Mouse (Mus musculus): Measurements from ENCODE around the gene Rab3ip. TPM values are rescaled to one million over a fixed set of nuclear protein-coding genes. Genes with fewer than 3 reads are reported as not detected.
A peak's percentile ranks its signal among the peaks of the same experiment; 100 is the strongest.

Rab3ip gene
- total and polyA plus RNA-seq, 3 experiments, result 14.0 to 15.2 (median 14.4) TPM

DNA sequence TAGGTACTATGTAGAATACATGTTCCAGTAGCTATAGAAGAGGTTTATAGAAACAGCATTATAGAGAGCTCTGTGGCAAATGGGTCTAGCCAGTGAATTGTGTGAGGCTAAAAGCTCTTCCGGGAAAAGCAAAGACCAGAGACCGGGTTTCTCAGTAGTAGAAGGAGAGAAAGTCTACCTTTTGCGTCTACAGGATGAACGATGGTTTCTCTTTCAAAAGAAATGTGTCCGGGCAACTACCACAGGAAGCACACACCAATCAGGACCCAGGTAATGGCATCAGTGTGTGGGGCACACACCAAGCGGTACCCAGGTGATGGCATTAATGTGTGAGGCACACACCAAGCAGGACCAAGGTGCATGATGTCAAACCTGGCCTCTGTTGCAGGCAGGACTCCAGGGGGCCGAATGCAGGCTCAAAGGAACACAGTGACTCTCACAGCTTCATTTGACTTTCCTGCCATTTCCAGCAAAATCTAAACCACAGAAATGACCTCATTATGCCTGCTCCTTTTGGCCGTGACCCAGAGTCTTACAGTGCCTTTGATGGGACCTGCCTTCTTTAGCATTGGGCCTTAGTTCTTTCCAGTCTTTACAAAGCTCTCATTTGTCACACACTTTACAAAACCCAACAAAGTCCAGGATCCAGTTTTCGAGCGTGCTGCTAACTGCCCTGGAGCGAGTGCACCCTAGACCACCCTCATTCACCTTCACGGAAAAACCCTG lies 55.3 kb downstream of the Rab3ip start:
- DNase-seq (ENCODE audit: low spot score) (no peak), ATAC-seq (ENCODE audit: extremely low read depth, insufficient number of reproducible peaks, low FRiP score, poor library complexity, severe bottlenecking) (no peak)
- H3K4me1 ChIP-seq (ENCODE audit: insufficient read depth, low read depth, low read length), result no peaks in the 10 kb centered on the region
- no peaks in the 10 kb centered on the region for H3K9me3 ChIP-seq (replicated peaks)
- TF ChIP-seq CTCF (IDR thresholded peaks at IDR 0.05; ENCODE audit: low read depth, low read length), result no peak
- TF ChIP-seq GATA1 (IDR thresholded peaks at IDR 0.05; ENCODE audit: borderline replicate concordance, low read length), result no peak
- TF ChIP-seq TAL1 (conservative IDR thresholded peaks at IDR 0.05; ENCODE audit: low read depth, low read length), result no peak
- no peak for TF ChIP-seq GATA2 (IDR thresholded peaks at IDR 0.05; ENCODE audit: borderline replicate concordance, low read depth, low read length)
- TF ChIP-seq POLR2AphosphoS5 (IDR thresholded peaks at IDR 0.05; ENCODE audit: insufficient replicate concordance, low read depth, low read length), result no peak
- no peaks in the 10 kb centered on the region for H3K36me3 ChIP-seq (replicated peaks)
- H3K4me3 ChIP-seq (ENCODE audit: low read depth, low read length), result no peak overlapping the region
- no peaks in the 10 kb centered on the region for H3K27me3 ChIP-seq (ENCODE audit: insufficient read depth, low read length)

DNA sequence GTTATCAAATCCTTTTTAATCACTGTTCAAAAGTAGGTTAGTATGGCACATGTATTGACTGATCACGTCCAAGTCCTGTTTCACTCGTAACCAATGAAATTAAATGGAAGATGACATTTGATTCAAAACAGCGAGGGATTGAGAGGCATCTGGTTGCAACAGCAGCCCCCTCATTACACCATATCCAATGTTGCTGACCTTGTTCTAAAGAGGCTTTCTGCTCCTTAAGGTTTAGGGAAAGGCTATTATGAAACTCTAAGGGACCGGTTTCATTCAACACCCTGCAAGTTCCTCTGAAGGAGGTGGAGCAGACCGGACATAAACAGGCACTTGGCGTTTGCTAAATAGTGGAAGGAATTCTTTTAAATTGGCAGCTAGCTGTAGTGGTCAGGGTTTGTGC lies 56.0 kb downstream of the Rab3ip start:
- no peaks in the 10 kb centered on the region for H3K36me3 ChIP-seq (replicated peaks)
- ATAC-seq (ENCODE audit: extremely low read depth, insufficient number of reproducible peaks, low FRiP score, poor library complexity, severe bottlenecking) (no peak), DNase-seq (ENCODE audit: low spot score) (no peak)
- H3K9me3 ChIP-seq (replicated peaks), result no peaks in the 10 kb centered on the region
- H3K27me3 ChIP-seq (ENCODE audit: insufficient read depth, low read length), result no peaks in the 10 kb centered on the region
- H3K4me1 ChIP-seq (ENCODE audit: insufficient read depth, low read depth, low read length), result no peaks in the 10 kb centered on the region
- H3K4me3 ChIP-seq (ENCODE audit: low read depth, low read length), result no peak overlapping the region
- TF ChIP-seq GATA1 (IDR thresholded peaks at IDR 0.05; ENCODE audit: borderline replicate concordance, low read length) (no peak), GATA2 (IDR thresholded peaks at IDR 0.05; ENCODE audit: borderline replicate concordance, low read depth, low read length) (no peak), POLR2AphosphoS5 (IDR thresholded peaks at IDR 0.05; ENCODE audit: insufficient replicate concordance, low read depth, low read length) (no peak), CTCF (IDR thresholded peaks at IDR 0.05; ENCODE audit: low read depth, low read length) (no peak), TAL1 (conservative IDR thresholded peaks at IDR 0.05; ENCODE audit: low read depth, low read length) (no peak)

DNA sequence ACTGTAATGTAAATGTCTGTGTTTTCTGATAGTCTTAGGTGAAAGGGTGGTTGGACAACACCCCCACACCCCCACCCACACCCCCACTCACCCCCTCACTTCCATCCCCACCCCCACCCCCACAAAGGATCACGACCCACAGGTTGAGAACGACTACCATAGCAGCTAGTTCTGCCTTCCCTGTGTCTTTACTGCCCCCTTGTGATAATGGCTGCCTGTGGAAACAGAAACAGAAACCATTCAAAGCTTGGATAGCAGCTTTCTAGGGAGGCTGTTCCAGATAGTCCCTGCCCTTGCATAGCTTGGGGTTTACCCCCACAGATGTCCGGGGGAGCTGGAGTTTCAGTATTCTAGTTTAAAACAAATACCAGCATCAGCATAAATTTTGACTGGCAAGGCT lies 56.8 kb downstream of the Rab3ip start:
- no peaks in the 10 kb centered on the region for H3K36me3 ChIP-seq (replicated peaks)
- H3K27me3 ChIP-seq (ENCODE audit: insufficient read depth, low read length), result no peaks in the 10 kb centered on the region
- H3K4me1 ChIP-seq (ENCODE audit: insufficient read depth, low read depth, low read length), result no peaks in the 10 kb centered on the region
- DNase-seq (ENCODE audit: low spot score) (peak; percentile 6), ATAC-seq (ENCODE audit: extremely low read depth, insufficient number of reproducible peaks, low FRiP score, poor library complexity, severe bottlenecking) (no peak)
- no peak overlapping the region for H3K4me3 ChIP-seq (ENCODE audit: low read depth, low read length)
- no peaks in the 10 kb centered on the region for H3K9me3 ChIP-seq (replicated peaks)
- TF ChIP-seq CTCF (IDR thresholded peaks at IDR 0.05; ENCODE audit: low read depth, low read length) (no peak), GATA2 (IDR thresholded peaks at IDR 0.05; ENCODE audit: borderline replicate concordance, low read depth, low read length) (no peak), GATA1 (IDR thresholded peaks at IDR 0.05; ENCODE audit: borderline replicate concordance, low read length) (no peak), TAL1 (conservative IDR thresholded peaks at IDR 0.05; ENCODE audit: low read depth, low read length) (no peak), POLR2AphosphoS5 (IDR thresholded peaks at IDR 0.05; ENCODE audit: insufficient replicate concordance, low read depth, low read length) (no peak)

DNA sequence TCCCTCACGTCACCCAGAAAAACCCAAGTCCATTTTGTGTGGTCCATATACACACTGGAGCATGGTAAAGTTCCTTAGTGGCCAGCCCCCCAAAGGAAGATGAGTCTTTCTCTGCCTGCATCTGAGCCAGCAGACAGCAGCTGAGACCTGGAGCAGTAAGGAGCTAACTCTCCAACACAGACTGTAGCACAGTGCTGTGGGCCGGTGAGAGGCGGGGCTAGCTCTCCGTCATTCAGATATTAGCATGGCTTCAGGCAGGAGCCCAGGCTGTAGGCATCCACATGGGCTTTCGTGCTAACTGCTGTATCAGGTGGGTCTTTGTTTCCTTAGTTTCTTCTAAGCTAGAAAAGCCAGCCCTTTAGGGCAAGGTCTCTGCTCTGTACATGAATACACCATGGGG lies 60.0 kb downstream of the Rab3ip start:
- DNase-seq (ENCODE audit: low spot score) (no peak), ATAC-seq (ENCODE audit: extremely low read depth, insufficient number of reproducible peaks, low FRiP score, poor library complexity, severe bottlenecking) (no peak)
- no peak overlapping the region for H3K4me3 ChIP-seq (ENCODE audit: low read depth, low read length)
- no peaks in the 10 kb centered on the region for H3K4me1 ChIP-seq (ENCODE audit: insufficient read depth, low read depth, low read length)
- no peaks in the 10 kb centered on the region for H3K9me3 ChIP-seq (replicated peaks)
- no peak for TF ChIP-seq GATA1 (IDR thresholded peaks at IDR 0.05; ENCODE audit: borderline replicate concordance, low read length)
- TF ChIP-seq CTCF (IDR thresholded peaks at IDR 0.05; ENCODE audit: low read depth, low read length), result no peak
- TF ChIP-seq POLR2AphosphoS5 (IDR thresholded peaks at IDR 0.05; ENCODE audit: insufficient replicate concordance, low read depth, low read length), result no peak
- TF ChIP-seq GATA2 (IDR thresholded peaks at IDR 0.05; ENCODE audit: borderline replicate concordance, low read depth, low read length), result no peak
- TF ChIP-seq TAL1 (conservative IDR thresholded peaks at IDR 0.05; ENCODE audit: low read depth, low read length), result no peak
- H3K27me3 ChIP-seq (ENCODE audit: insufficient read depth, low read length), result no peaks in the 10 kb centered on the region
- no peaks in the 10 kb centered on the region for H3K36me3 ChIP-seq (replicated peaks)

DNA sequence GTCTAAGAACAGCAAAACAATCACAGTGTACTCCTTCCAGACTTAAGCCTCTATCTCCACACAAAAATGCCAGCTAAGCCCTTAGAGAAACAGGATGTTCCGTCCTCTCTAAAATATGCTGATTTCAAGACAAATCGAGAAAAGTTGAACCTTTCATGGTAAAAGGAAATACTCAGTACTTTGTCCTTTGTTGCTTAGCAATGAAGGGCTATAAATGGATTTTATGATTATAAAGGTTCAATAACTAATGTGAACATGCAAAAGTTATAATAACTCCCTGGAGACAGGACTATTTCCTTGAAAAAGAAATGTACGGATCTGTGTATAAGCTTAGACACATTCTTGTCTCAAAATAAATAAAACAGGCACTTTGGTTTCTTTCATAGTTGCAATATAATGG lies 66.0 kb downstream of the Rab3ip start:
- TF ChIP-seq GATA2 (IDR thresholded peaks at IDR 0.05; ENCODE audit: borderline replicate concordance, low read depth, low read length), result no peak
- TF ChIP-seq TAL1 (conservative IDR thresholded peaks at IDR 0.05; ENCODE audit: low read depth, low read length), result no peak
- no peak for TF ChIP-seq POLR2AphosphoS5 (IDR thresholded peaks at IDR 0.05; ENCODE audit: insufficient replicate concordance, low read depth, low read length)
- TF ChIP-seq GATA1 (IDR thresholded peaks at IDR 0.05; ENCODE audit: borderline replicate concordance, low read length), result no peak
- TF ChIP-seq CTCF (IDR thresholded peaks at IDR 0.05; ENCODE audit: low read depth, low read length), result no peak
- no peaks in the 10 kb centered on the region for H3K36me3 ChIP-seq (replicated peaks)
- no peak overlapping the region for H3K4me3 ChIP-seq (ENCODE audit: low read depth, low read length)
- ATAC-seq (ENCODE audit: extremely low read depth, insufficient number of reproducible peaks, low FRiP score, poor library complexity, severe bottlenecking) (no peak), DNase-seq (ENCODE audit: low spot score) (no peak)
- H3K27me3 ChIP-seq (ENCODE audit: insufficient read depth, low read length), result no peaks in the 10 kb centered on the region
- H3K4me1 ChIP-seq (ENCODE audit: insufficient read depth, low read depth, low read length), result no peaks in the 10 kb centered on the region
- H3K9me3 ChIP-seq (replicated peaks), result 0 out of 2 replicates have a peak, but pooled peaks cover under 1% of the 10 kb centered on the region

DNA sequence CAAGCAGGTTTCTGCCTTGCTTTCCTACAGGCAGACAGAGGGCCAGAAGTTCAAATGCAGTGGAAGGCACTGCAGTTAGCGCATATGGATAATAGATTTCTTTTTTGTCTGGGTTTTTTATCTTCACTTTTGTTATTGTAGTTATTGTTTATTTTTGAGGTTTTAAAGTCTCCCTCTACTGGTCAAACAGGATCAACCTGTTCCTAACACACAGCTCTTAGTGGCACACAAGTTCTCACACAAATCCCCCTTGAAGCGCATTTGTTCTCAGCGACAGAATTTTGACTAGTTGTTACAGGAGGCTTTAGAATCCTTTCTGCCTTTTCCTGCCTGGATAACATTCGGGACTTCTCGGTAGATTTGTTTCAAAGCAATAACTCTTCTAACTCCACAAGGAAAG lies 67.0 kb downstream of the Rab3ip start:
- TF ChIP-seq GATA2 (IDR thresholded peaks at IDR 0.05; ENCODE audit: borderline replicate concordance, low read depth, low read length), result no peak
- no peak for TF ChIP-seq CTCF (IDR thresholded peaks at IDR 0.05; ENCODE audit: low read depth, low read length)
- no peak for TF ChIP-seq GATA1 (IDR thresholded peaks at IDR 0.05; ENCODE audit: borderline replicate concordance, low read length)
- TF ChIP-seq TAL1 (conservative IDR thresholded peaks at IDR 0.05; ENCODE audit: low read depth, low read length), result no peak
- TF ChIP-seq POLR2AphosphoS5 (IDR thresholded peaks at IDR 0.05; ENCODE audit: insufficient replicate concordance, low read depth, low read length), result no peak
- Histone ChIP-seq H3K27me3 (ENCODE audit: insufficient read depth, low read length) (no peaks in the 10 kb centered on the region), H3K4me1 (ENCODE audit: insufficient read depth, low read depth, low read length) (no peaks in the 10 kb centered on the region), H3K4me3 (ENCODE audit: low read depth, low read length) (no peak overlapping the region), H3K36me3 (replicated peaks) (no peaks in the 10 kb centered on the region), H3K9me3 (replicated peaks) (0 out of 2 replicates have a peak, but pooled peaks cover 2% of the 10 kb centered on the region)
- DNase-seq (ENCODE audit: low spot score) (no peak), ATAC-seq (ENCODE audit: extremely low read depth, insufficient number of reproducible peaks, low FRiP score, poor library complexity, severe bottlenecking) (no peak)
